In the genomic region with DNA sequence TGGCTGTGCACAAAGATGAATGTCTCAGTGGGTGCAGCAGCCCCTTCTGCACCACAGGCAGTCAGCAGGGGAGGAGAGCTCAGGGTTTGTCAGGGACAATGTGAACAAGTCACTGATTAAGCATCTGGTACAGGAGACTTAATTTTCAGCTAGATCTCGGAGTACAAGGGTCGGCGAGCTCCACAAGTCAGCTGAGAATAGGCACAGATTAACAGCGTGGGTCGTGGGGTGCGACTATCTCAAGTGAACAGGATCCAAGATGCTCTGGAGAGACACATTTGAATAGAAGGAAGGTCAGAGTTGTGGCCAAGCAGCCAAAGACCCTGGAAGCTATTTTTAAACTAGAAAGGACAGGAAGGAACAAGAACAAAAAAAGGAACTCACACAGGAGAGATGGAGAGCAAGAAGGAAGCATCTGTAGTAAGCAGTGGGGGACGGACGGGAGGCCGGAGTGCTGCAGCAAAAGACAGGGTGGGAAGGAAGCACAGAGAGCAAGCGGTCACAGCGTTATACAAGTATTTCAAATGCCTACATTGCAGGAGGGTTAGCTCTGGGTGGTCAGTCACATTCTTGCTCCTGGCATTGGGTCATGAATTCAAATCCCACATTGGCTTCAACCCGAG, we compare ENCODE assay signal across 13 mouse cellular contexts.
DNase-seq lines count a peak whose midpoint lies in the region; ATAC-seq lines count a peak whose summit lies in the region.
"Had no signal": no experiment of that assay in that cellular context is flagged by ENCODE, and none has a peak within 500 bp of the region (broad histone marks: within the 10 kb centered on the region; RNA-seq: fewer than 3 reads in every experiment).

No protein-coding gene starts in this region.

- H3K27ac ChIP-seq in hindbrain, embryonic 13.5 days = peak overlapping the region; percentile 32; the same call in 1 of the 2 replicates
- H3K27ac ChIP-seq in hindbrain, embryonic 14.5 days = no peak overlapping the region
- peak overlapping the region; percentile 73 for H3K27ac ChIP-seq in heart, embryonic 13.5 days (replicated peaks)
- no peak overlapping the region for H3K27ac ChIP-seq in midbrain, embryonic 14.5 days (replicated peaks; ENCODE audit: low read depth, low read length)
- H3K27ac ChIP-seq: liver, embryonic 14.5 days had no signal

- no peak for ATAC-seq in hindbrain, embryonic 13.5 days (ENCODE audit: low FRiP score)
- no peak for ATAC-seq in hindbrain, embryonic 14.5 days (ENCODE audit: low FRiP score)
- no peak for ATAC-seq in heart, embryonic 13.5 days (ENCODE audit: extremely low read depth, insufficient number of reproducible peaks, low FRiP score, low TSS enrichment)
- no peak for ATAC-seq in midbrain, embryonic 14.5 days (ENCODE audit: low FRiP score, low TSS enrichment)
- ATAC-seq: forebrain, embryonic 16.5 days; inflammation-experienced regulatory T-cells, adult 6 months had no signal

- H3K4me3 ChIP-seq in hindbrain, embryonic 13.5 days = no peak overlapping the region
- no peak overlapping the region for H3K4me3 ChIP-seq in hindbrain, embryonic 14.5 days (replicated peaks; ENCODE audit: low read length)
- H3K4me3 ChIP-seq in heart, embryonic 13.5 days = no peak overlapping the region
- peak overlapping the region; percentile 84 for H3K4me3 ChIP-seq in megakaryocyte, embryonic 14.5 days (replicated peaks)
- H3K4me3 ChIP-seq in midbrain, embryonic 14.5 days (replicated peaks; ENCODE audit: low read depth, low read length) = no peak overlapping the region

- H3K4me1 ChIP-seq in hindbrain, embryonic 13.5 days (replicated peaks) = peaks cover 30% of the 10 kb centered on the region
- H3K4me1 ChIP-seq in hindbrain, embryonic 14.5 days (replicated peaks; ENCODE audit: control insufficient read depth, insufficient read depth, low read length) = 0 out of 2 replicates have a peak, but pooled peaks cover 4% of the 10 kb centered on the region
- peaks cover 99% of the 10 kb centered on the region for H3K4me1 ChIP-seq in heart, embryonic 13.5 days
- peaks cover 77% of the 10 kb centered on the region for H3K4me1 ChIP-seq in megakaryocyte, embryonic 14.5 days
- peaks cover 5% of the 10 kb centered on the region; the same call in 1 of the 2 replicates for H3K4me1 ChIP-seq in midbrain, embryonic 14.5 days (ENCODE audit: control insufficient read depth, insufficient read depth, low read length)

- no peaks in the 10 kb centered on the region for H3K9me3 ChIP-seq in hindbrain, embryonic 13.5 days
- H3K9me3 ChIP-seq in hindbrain, embryonic 14.5 days (ENCODE audit: control insufficient read depth, low read length) = no peaks in the 10 kb centered on the region
- H3K9me3 ChIP-seq in heart, embryonic 13.5 days = no peaks in the 10 kb centered on the region
- H3K9me3 ChIP-seq in megakaryocyte, embryonic 14.5 days = no peaks in the 10 kb centered on the region
- no peaks in the 10 kb centered on the region for H3K9me3 ChIP-seq in midbrain, embryonic 14.5 days (ENCODE audit: control insufficient read depth, low read length)

- H3K9ac ChIP-seq in hindbrain, embryonic 13.5 days = no peak overlapping the region
- no peak overlapping the region for H3K9ac ChIP-seq in hindbrain, embryonic 14.5 days
- H3K9ac ChIP-seq in heart, embryonic 13.5 days = peak overlapping the region; percentile 59; the same call in 1 of the 2 replicates
- H3K9ac ChIP-seq in midbrain, embryonic 14.5 days (replicated peaks; ENCODE audit: low read length) = no peak overlapping the region
- H3K9ac ChIP-seq: liver, embryonic 14.5 days had no signal

- WGBS in hindbrain, embryonic 13.5 days = 72% methylated on average over 12 of the region's 12 CpGs
- 69% methylated on average over 12 of the region's 12 CpGs for WGBS in hindbrain, embryonic 14.5 days
- WGBS in heart, embryonic 13.5 days = 37% methylated on average over 12 of the region's 12 CpGs
- WGBS in midbrain, embryonic 14.5 days = 75% methylated on average over 12 of the region's 12 CpGs

- no peaks in the 10 kb centered on the region for H3K36me3 ChIP-seq in hindbrain, embryonic 13.5 days
- H3K36me3 ChIP-seq in hindbrain, embryonic 14.5 days (replicated peaks; ENCODE audit: control insufficient read depth, insufficient read depth) = no peaks in the 10 kb centered on the region
- peaks cover 59% of the 10 kb centered on the region for H3K36me3 ChIP-seq in heart, embryonic 13.5 days
- no peaks in the 10 kb centered on the region for H3K36me3 ChIP-seq in megakaryocyte, embryonic 14.5 days (replicated peaks; ENCODE audit: low read length)
- no peaks in the 10 kb centered on the region for H3K36me3 ChIP-seq in midbrain, embryonic 14.5 days (ENCODE audit: control insufficient read depth, insufficient read depth, low read length)

- no peak for DNase-seq in hindbrain, embryonic 14.5 days (ENCODE audit: low spot score)
- DNase-seq in kidney, adult 9 months = peak; percentile 96
- DNase-seq in thymus, postnatal 4 days = no peak
- DNase-seq in T-cell, adult 2 months (ENCODE audit: low spot score) = no peak
- DNase-seq in midbrain, embryonic 14.5 days = no peak
- DNase-seq: adrenal gland, adult 8-10 months; thymus, adult 2 months had no signal

- no peaks in the 10 kb centered on the region for H3K27me3 ChIP-seq in hindbrain, embryonic 13.5 days
- no peaks in the 10 kb centered on the region for H3K27me3 ChIP-seq in hindbrain, embryonic 14.5 days (ENCODE audit: control insufficient read depth, insufficient read depth, low read length)
- no peaks in the 10 kb centered on the region for H3K27me3 ChIP-seq in heart, embryonic 13.5 days (replicated peaks)
- H3K27me3 ChIP-seq in megakaryocyte, embryonic 14.5 days (replicated peaks) = peaks cover 37% of the 10 kb centered on the region
- H3K27me3 ChIP-seq in midbrain, embryonic 14.5 days (ENCODE audit: control insufficient read depth, insufficient read depth, low read length) = no peaks in the 10 kb centered on the region

- H3K4me2 ChIP-seq in hindbrain, embryonic 13.5 days = no peak overlapping the region
- no peak overlapping the region for H3K4me2 ChIP-seq in hindbrain, embryonic 14.5 days (replicated peaks)
- H3K4me2 ChIP-seq in heart, embryonic 13.5 days = peak overlapping the region; percentile 33
- no peak overlapping the region for H3K4me2 ChIP-seq in midbrain, embryonic 14.5 days (ENCODE audit: low read length)

Comparison
In these comparisons a context has a peak if more than half of its experiments do, and no peak if none do; other contexts are left out.
1. H3K27ac ChIP-seq: peak in hindbrain, embryonic 13.5 days (single experiment) and heart, embryonic 13.5 days (single experiment); none in hindbrain, embryonic 14.5 days (single experiment) and midbrain, embryonic 14.5 days (single experiment).